Mouse (Mus musculus): ENCODE measurements at regions not wholly inside any gene's neighbourhood (a gene's known extent, or its start where the extent isn't known, plus 50 kb on each side); places are given as distances from the start of the nearest gene placed in this dataset.
A peak's percentile ranks its signal among the peaks of the same experiment; 100 is the strongest.

- H3K27me3 ChIP-seq (ENCODE audit: control insufficient read depth, insufficient read depth, low read length), result no peaks in the 10 kb centered on the region
- 66% methylated on average over 3 of the region's 3 CpGs for WGBS
Measured at GRCm38 (mm10) chr1:88602241-88602640, 92.4 kb upstream of the Glrp1 start.

DNA sequence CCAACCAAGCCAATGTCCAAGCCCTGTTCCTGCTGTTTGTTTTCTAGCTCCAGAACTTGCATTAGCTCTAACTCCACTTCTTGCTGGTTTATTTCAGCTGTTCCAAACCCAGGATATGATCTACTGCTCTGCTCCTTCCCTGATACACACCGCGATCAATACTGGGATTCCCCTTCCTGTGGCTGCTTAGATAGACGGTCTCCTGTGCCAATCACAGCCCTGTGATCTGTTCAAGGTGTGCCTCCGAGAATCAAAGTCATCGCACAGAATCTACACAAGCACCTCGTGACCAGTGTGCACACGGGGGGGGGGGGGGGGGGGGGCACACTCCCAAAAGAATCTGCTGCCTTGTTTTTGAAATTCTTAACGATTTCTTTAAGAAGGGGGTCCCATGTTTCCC lies 91.9 kb upstream of the Glrp1 start:
- no peak overlapping the region for H3K4me3 ChIP-seq (ENCODE audit: low read length)
- no peaks in the 10 kb centered on the region for H3K9me3 ChIP-seq (replicated peaks; ENCODE audit: control insufficient read depth, low read length)
- no peak overlapping the region for H3K4me2 ChIP-seq (ENCODE audit: low read depth, low read length)
- 78% methylated on average over 7 of the region's 8 CpGs for whole genome bisulfite sequencing
- no peaks in the 10 kb centered on the region for H3K4me1 ChIP-seq (ENCODE audit: control insufficient read depth, insufficient read depth, low read length)
- no peak overlapping the region for H3K9ac ChIP-seq (ENCODE audit: low read length)
- no peak for ATAC-seq (replicated peaks; ENCODE audit: extremely low read depth, insufficient read depth, low FRiP score)
- H3K36me3 ChIP-seq (ENCODE audit: control insufficient read depth, insufficient read depth), result no peaks in the 10 kb centered on the region
- no peak overlapping the region for H3K27ac ChIP-seq (ENCODE audit: low read length)
- no peaks in the 10 kb centered on the region for H3K27me3 ChIP-seq (ENCODE audit: control insufficient read depth, insufficient read depth, low read length)

More at GRCm38 (mm10) chr1:88602241-88602640, 92.4 kb upstream of the Glrp1 start:
- no peak overlapping the region for H3K4me2 ChIP-seq (ENCODE audit: low read depth, low read length)
- H3K4me1 ChIP-seq (ENCODE audit: control insufficient read depth, insufficient read depth, low read length), result no peaks in the 10 kb centered on the region
- H3K9me3 ChIP-seq (replicated peaks; ENCODE audit: control insufficient read depth, low read length), result no peaks in the 10 kb centered on the region
- ATAC-seq (replicated peaks; ENCODE audit: extremely low read depth, insufficient read depth, low FRiP score), result no peak
- H3K4me3 ChIP-seq (ENCODE audit: low read length), result no peak overlapping the region
- H3K27ac ChIP-seq (ENCODE audit: low read length), result no peak overlapping the region
- H3K9ac ChIP-seq (ENCODE audit: low read length), result no peak overlapping the region
- no peaks in the 10 kb centered on the region for H3K36me3 ChIP-seq (ENCODE audit: control insufficient read depth, insufficient read depth)

- no peak for ATAC-seq (replicated peaks; ENCODE audit: extremely low read depth, insufficient read depth, low FRiP score)
- no peaks in the 10 kb centered on the region for H3K9me3 ChIP-seq (replicated peaks; ENCODE audit: control insufficient read depth, low read length)
- H3K4me2 ChIP-seq (ENCODE audit: low read depth, low read length), result no peak overlapping the region
- no peaks in the 10 kb centered on the region for H3K27me3 ChIP-seq (ENCODE audit: control insufficient read depth, insufficient read depth, low read length)
- WGBS, result 59% methylated on average over 1 of the region's 1 CpGs
- no peak overlapping the region for H3K27ac ChIP-seq (ENCODE audit: low read length)
- no peak overlapping the region for H3K4me3 ChIP-seq (ENCODE audit: low read length)
- H3K36me3 ChIP-seq (ENCODE audit: control insufficient read depth, insufficient read depth), result no peaks in the 10 kb centered on the region
- no peaks in the 10 kb centered on the region for H3K4me1 ChIP-seq (ENCODE audit: control insufficient read depth, insufficient read depth, low read length)
- H3K9ac ChIP-seq (ENCODE audit: low read length), result no peak overlapping the region
Measured at GRCm38 (mm10) chr1:88600145-88600544, 90.3 kb upstream of the Glrp1 start.

DNA sequence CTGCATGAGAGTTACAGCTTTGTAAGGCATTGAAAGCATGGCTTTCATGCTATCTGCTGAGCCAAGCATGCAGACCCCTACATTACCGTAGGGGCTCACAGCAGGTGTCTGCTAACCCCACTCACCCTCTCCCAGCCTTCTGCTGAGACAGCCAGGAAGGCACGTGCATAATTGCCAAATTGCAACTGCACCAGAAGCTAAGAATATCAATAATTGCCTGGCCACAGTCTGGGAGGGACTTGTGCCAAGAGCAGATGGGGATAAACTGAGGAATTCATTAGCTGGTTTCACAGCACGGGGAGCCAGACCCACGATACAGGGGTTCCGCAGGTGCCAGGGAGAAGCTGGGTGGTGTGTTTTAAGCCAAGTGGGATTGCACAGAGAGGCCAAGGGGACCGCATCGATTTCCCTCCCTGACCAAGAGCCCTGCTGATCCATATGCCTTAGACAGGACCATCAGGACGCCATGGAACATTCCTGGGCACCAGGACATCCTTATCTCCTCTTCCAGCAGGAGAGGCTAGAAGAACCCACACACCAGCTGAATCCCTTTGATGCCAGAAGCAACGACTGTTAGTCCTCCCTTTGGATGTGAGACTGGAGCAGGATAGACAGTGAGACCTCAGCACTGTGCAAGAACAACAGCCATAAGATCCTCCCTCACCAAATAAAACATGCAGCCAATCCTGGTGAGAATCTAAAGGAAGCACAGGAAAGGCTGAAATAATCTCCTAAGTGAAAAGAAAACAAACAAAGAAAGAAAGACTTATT lies 84.8 kb upstream of the Glrp1 start:
- no peaks in the 10 kb centered on the region for H3K4me1 ChIP-seq (ENCODE audit: control insufficient read depth, insufficient read depth, low read length)
- H3K9ac ChIP-seq (ENCODE audit: low read length), result no peak overlapping the region
- no peak overlapping the region for H3K4me3 ChIP-seq (ENCODE audit: low read length)
- no peak for ATAC-seq (replicated peaks; ENCODE audit: extremely low read depth, insufficient read depth, low FRiP score)
- H3K4me2 ChIP-seq (ENCODE audit: low read depth, low read length), result no peak overlapping the region
- H3K27ac ChIP-seq (ENCODE audit: low read length), result no peak overlapping the region
- WGBS, result 47% methylated on average over 9 of the region's 9 CpGs
- H3K9me3 ChIP-seq (replicated peaks; ENCODE audit: control insufficient read depth, low read length), result no peaks in the 10 kb centered on the region
- no peaks in the 10 kb centered on the region for H3K36me3 ChIP-seq (ENCODE audit: control insufficient read depth, insufficient read depth)
- no peaks in the 10 kb centered on the region for H3K27me3 ChIP-seq (ENCODE audit: control insufficient read depth, insufficient read depth, low read length)

DNA sequence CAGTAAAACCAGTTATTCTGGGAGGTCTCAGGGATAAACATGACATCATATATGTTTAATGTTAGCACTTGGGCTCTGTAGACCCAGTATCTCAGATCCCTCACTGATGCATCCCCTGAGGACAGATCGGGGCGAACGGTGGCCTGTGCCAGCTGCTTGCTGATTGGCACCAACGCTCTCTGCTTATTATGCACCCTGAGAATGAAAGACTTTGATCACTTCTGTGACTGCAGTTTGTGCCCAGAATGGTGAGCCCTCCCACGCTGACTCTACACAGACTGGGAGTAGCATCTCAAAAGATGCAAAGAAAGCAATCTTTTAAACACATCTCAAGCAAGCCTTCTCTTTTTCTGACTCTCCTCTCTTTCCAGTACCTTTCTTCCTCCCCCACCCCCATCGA lies 82.2 kb upstream of the Glrp1 start:
- H3K4me2 ChIP-seq (ENCODE audit: low read depth, low read length), result no peak overlapping the region
- H3K27me3 ChIP-seq (ENCODE audit: control insufficient read depth, insufficient read depth, low read length), result no peaks in the 10 kb centered on the region
- WGBS, result 71% methylated on average over 6 of the region's 6 CpGs
- H3K9me3 ChIP-seq (replicated peaks; ENCODE audit: control insufficient read depth, low read length), result no peaks in the 10 kb centered on the region
- no peak overlapping the region for H3K27ac ChIP-seq (ENCODE audit: low read length)
- no peak overlapping the region for H3K4me3 ChIP-seq (ENCODE audit: low read length)
- ATAC-seq (replicated peaks; ENCODE audit: extremely low read depth, insufficient read depth, low FRiP score), result no peak
- H3K9ac ChIP-seq (ENCODE audit: low read length), result no peak overlapping the region
- H3K4me1 ChIP-seq (ENCODE audit: control insufficient read depth, insufficient read depth, low read length), result peaks cover 1% of the 10 kb centered on the region
- no peaks in the 10 kb centered on the region for H3K36me3 ChIP-seq (ENCODE audit: control insufficient read depth, insufficient read depth)

GRCm38 (mm10) chr1:88590802-88591380 lies 81.0 kb upstream of the Glrp1 start:
- Histone ChIP-seq H3K4me2 (ENCODE audit: low read depth, low read length) (no peak overlapping the region), H3K4me3 (ENCODE audit: low read length) (no peak overlapping the region), H3K36me3 (ENCODE audit: control insufficient read depth, insufficient read depth) (no peaks in the 10 kb centered on the region), H3K4me1 (ENCODE audit: control insufficient read depth, insufficient read depth, low read length) (peaks cover 6% of the 10 kb centered on the region), H3K9ac (ENCODE audit: low read length) (no peak overlapping the region), H3K9me3 (replicated peaks; ENCODE audit: control insufficient read depth, low read length) (no peaks in the 10 kb centered on the region), H3K27me3 (ENCODE audit: control insufficient read depth, insufficient read depth, low read length) (no peaks in the 10 kb centered on the region), H3K27ac (ENCODE audit: low read length) (no peak overlapping the region)
- WGBS, result 26% methylated on average over 9 of the region's 9 CpGs
- no peak for ATAC-seq (replicated peaks; ENCODE audit: extremely low read depth, insufficient read depth, low FRiP score)

DNA sequence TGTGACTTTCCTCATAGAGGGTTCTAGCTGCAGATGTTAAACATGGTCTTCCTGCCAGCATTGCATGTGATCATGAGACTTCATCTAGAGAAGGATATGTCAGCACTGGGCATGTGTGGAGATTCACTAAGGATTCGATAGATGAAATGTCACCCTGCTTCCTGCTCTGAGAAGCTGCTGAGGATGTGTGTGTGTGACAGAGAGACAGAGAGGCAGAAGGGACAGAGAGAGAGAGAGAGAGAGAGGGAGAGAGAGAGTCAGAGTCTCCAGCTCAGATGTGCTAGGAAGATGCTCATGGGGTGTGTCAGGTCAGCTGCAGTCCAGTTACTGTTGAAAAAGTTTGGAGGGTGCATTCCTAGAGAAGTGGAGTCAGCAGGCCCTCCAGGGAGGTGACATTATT lies 78.9 kb upstream of the Glrp1 start:
- H3K4me3 ChIP-seq (ENCODE audit: low read length), result no peak overlapping the region
- H3K27ac ChIP-seq (ENCODE audit: low read length), result no peak overlapping the region
- whole genome bisulfite sequencing, result 62% methylated on average over 1 of the region's 1 CpGs
- H3K27me3 ChIP-seq (ENCODE audit: control insufficient read depth, insufficient read depth, low read length), result no peaks in the 10 kb centered on the region
- no peak overlapping the region for H3K4me2 ChIP-seq (ENCODE audit: low read depth, low read length)
- no peak overlapping the region for H3K9ac ChIP-seq (ENCODE audit: low read length)
- H3K9me3 ChIP-seq (replicated peaks; ENCODE audit: control insufficient read depth, low read length), result no peaks in the 10 kb centered on the region
- H3K4me1 ChIP-seq (ENCODE audit: control insufficient read depth, insufficient read depth, low read length), result peaks cover 6% of the 10 kb centered on the region
- no peaks in the 10 kb centered on the region for H3K36me3 ChIP-seq (ENCODE audit: control insufficient read depth, insufficient read depth)
- no peak for ATAC-seq (replicated peaks; ENCODE audit: extremely low read depth, insufficient read depth, low FRiP score)

- Histone ChIP-seq H3K9ac (ENCODE audit: low read length) (no peak overlapping the region), H3K27me3 (ENCODE audit: control insufficient read depth, insufficient read depth, low read length) (no peaks in the 10 kb centered on the region), H3K4me1 (ENCODE audit: control insufficient read depth, insufficient read depth, low read length) (peaks cover 6% of the 10 kb centered on the region), H3K27ac (ENCODE audit: low read length) (peak overlapping the region; percentile 21; the same call in 1 of the 2 replicates), H3K4me2 (ENCODE audit: low read depth, low read length) (no peak overlapping the region; the same call in 1 of the 2 replicates), H3K9me3 (replicated peaks; ENCODE audit: control insufficient read depth, low read length) (no peaks in the 10 kb centered on the region), H3K4me3 (ENCODE audit: low read length) (no peak overlapping the region), H3K36me3 (ENCODE audit: control insufficient read depth, insufficient read depth) (no peaks in the 10 kb centered on the region)
- 50% methylated on average over 13 of the region's 13 CpGs for WGBS
- peak; percentile 47 for ATAC-seq (replicated peaks; ENCODE audit: extremely low read depth, insufficient read depth, low FRiP score)
Measured at GRCm38 (mm10) chr1:88586823-88587820, 77.3 kb upstream of the Glrp1 start.
